Mouse (Mus musculus): ENCODE results near the gene Tcaf2. TPM values are rescaled to one million over a fixed set of nuclear protein-coding genes. Genes with fewer than 3 reads are reported as not detected.

Tcaf2 gene
- total RNA-seq, 1 experiment = 3.7 TPM

DNA sequence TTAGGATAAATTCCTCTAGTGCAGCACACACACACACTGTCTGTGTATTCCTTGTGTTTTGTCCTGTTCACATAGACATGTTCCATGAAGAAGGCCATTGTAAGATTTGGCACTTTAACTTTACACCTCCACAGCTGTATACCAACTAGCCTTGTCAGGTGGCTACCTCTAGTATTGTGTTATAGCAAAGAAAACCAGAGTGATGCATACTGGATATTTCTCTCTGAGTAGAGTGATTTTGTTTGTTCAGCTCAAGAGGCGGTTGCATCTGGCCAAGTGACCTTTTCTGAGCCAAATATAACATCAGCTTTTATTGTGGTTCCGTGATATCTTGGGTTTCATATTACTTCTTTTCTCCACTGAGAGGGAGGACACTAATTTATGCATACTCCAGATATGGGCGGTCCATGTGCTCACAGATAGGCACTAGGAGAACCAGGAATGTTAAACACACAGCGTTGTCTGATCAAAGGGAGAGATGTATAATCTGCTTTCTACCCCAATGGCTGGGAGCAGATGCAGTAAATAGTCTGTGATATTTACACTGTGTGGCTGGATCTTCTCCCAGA, 34.0 kb downstream of the Tcaf2 start:
- Histone ChIP-seq H3K4me1 (ENCODE audit: control insufficient read depth in 2 of 2, insufficient read depth in 2 of 2, low read length in 2 of 2, poor library complexity in 1 of 2) (no peaks in the 10 kb centered on the region), H3K27ac (ENCODE audit: insufficient read depth, low read depth, low read length, poor library complexity, severe bottlenecking) (no peak overlapping the region), H3K9me3 (ENCODE audit: control insufficient read depth, insufficient read depth, low read depth, low read length) (no peaks in the 10 kb centered on the region), H3K4me3 (ENCODE audit: insufficient read depth in 1 of 2, low read depth in 1 of 2, low read length in 2 of 2, poor library complexity in 1 of 2, severe bottlenecking in 1 of 2) (no peak overlapping the region), H3K9ac (ENCODE audit: insufficient read depth, low read depth, low read length, poor library complexity, severe bottlenecking) (no peak overlapping the region), H3K36me3 (ENCODE audit: control insufficient read depth, insufficient read depth, low read length, poor library complexity, severe bottlenecking) (no peaks in the 10 kb centered on the region)
- in situ Hi-C loops (cut with MboI; ENCODE audit: low sequenced_read_pairs in 2 of 2, unreplicated experiment in 2 of 2) = no loop called here
- no peak for TF ChIP-seq CHD2 (IDR thresholded peaks at IDR 0.05; ENCODE audit: low read depth, low read length)
- no peak for TF ChIP-seq HCFC1 (IDR thresholded peaks at IDR 0.05; ENCODE audit: borderline replicate concordance, insufficient read depth, low read length)
- no peak for TF ChIP-seq MAFK (IDR thresholded peaks at IDR 0.05; ENCODE audit: insufficient read depth, low read depth, low read length)
- TF ChIP-seq ZC3H11A (IDR thresholded peaks at IDR 0.05; ENCODE audit: borderline replicate concordance, low read depth, low read length) = no peak
- TF ChIP-seq ZNF384 (IDR thresholded peaks at IDR 0.05; ENCODE audit: low read depth, low read length) = no peak
- no peak for DNase-seq (ENCODE audit: low read depth, low spot score)

DNA sequence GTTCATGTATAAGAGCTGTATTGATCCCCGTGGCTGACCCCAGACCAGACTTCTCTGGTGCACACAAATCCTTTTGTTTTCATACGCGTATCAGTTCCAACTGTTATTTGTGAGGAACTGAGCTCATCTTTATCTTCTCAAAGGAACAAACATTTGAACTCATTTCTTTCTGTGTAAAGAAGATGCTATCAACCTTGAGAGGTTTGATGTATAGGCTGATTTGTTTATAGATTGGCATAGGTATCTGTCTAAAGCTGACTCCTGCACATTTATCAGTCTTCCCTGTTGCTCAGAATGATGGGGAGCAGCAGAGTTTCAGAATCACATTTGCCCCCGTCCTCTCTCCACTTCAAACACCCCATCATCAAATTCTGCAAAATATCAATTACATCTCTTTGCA, 47.5 kb downstream of the Tcaf2 start, which contains the start of gene Tcaf3:
Tcaf3 (minus strand) TSS at position 101 of the 400 bp plus-strand sequence.
- no peak within 1 kb of the TSS for H3K27ac ChIP-seq (ENCODE audit: insufficient read depth, low read depth, low read length, poor library complexity, severe bottlenecking)
- H3K4me1 ChIP-seq (ENCODE audit: control insufficient read depth in 2 of 2, insufficient read depth in 2 of 2, low read length in 2 of 2, poor library complexity in 1 of 2) = no peaks in the 10 kb centered on the region
- no peak within 1 kb of the TSS for H3K9ac ChIP-seq (ENCODE audit: insufficient read depth, low read depth, low read length, poor library complexity, severe bottlenecking)
- TF ChIP-seq HCFC1 (IDR thresholded peaks at IDR 0.05; ENCODE audit: borderline replicate concordance, insufficient read depth, low read length) = no peak
- no peak for TF ChIP-seq CHD2 (IDR thresholded peaks at IDR 0.05; ENCODE audit: low read depth, low read length)
- no peak for TF ChIP-seq ZC3H11A (IDR thresholded peaks at IDR 0.05; ENCODE audit: borderline replicate concordance, low read depth, low read length)
- TF ChIP-seq MAFK (IDR thresholded peaks at IDR 0.05; ENCODE audit: insufficient read depth, low read depth, low read length) = no peak
- no peaks in the 10 kb centered on the region for H3K9me3 ChIP-seq (ENCODE audit: control insufficient read depth, insufficient read depth, low read depth, low read length)
- no peak for DNase-seq (ENCODE audit: low read depth, low spot score)
- H3K36me3 ChIP-seq (ENCODE audit: control insufficient read depth, insufficient read depth, low read length, poor library complexity, severe bottlenecking) = no peaks in the 10 kb centered on the region
- in situ Hi-C loops (cut with MboI; ENCODE audit: low sequenced_read_pairs in 2 of 2, unreplicated experiment in 2 of 2) = no loop called here
- no peak within 1 kb of the TSS for H3K4me3 ChIP-seq (ENCODE audit: insufficient read depth in 1 of 2, low read depth in 1 of 2, low read length in 2 of 2, poor library complexity in 1 of 2, severe bottlenecking in 1 of 2)

DNA sequence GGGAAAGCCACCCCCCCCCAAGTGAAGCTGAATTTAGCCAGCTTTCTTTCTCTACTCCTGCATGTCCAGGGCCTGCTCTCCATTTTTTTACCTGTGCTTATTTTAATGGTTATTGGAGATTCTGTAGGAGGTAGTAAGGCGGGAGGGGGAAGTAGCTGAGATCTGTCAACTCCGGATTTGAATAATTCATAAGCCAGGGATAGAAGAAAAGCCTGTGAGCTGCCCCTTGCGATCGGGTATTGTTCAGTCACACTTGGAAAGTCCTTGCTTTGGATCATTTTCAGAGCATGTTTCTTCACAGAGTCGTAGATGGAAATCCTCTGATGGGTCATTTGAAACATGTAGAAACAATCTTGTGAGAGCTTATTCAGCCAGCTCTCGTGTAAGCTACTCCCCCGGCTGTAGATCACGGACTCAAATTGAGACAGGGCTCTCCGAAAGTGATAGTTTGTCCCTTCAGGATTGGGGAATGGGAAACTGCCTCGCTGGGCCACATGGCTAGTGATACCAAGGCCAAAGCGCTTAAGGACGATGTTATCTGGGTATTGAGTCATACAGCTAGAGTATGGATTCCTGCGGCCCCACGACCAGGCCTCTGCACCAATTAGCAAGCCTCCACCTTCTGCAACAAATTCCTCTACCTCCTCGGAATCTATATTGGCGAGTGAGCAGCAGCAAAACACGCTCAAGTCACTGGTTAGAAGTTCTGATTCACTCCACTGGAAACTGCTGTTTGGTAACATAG, 51.7 kb downstream of the Tcaf2 start:
- DNase-seq (ENCODE audit: low read depth, low spot score) = no peak
- Histone ChIP-seq H3K9me3 (ENCODE audit: control insufficient read depth, insufficient read depth, low read depth, low read length) (no peaks in the 10 kb centered on the region), H3K4me3 (ENCODE audit: insufficient read depth in 1 of 2, low read depth in 1 of 2, low read length in 2 of 2, poor library complexity in 1 of 2, severe bottlenecking in 1 of 2) (no peak overlapping the region), H3K4me1 (ENCODE audit: control insufficient read depth in 2 of 2, insufficient read depth in 2 of 2, low read length in 2 of 2, poor library complexity in 1 of 2) (no peaks in the 10 kb centered on the region), H3K27ac (ENCODE audit: insufficient read depth, low read depth, low read length, poor library complexity, severe bottlenecking) (no peak overlapping the region), H3K9ac (ENCODE audit: insufficient read depth, low read depth, low read length, poor library complexity, severe bottlenecking) (no peak overlapping the region), H3K36me3 (ENCODE audit: control insufficient read depth, insufficient read depth, low read length, poor library complexity, severe bottlenecking) (no peaks in the 10 kb centered on the region)
- TF ChIP-seq MAFK (IDR thresholded peaks at IDR 0.05; ENCODE audit: insufficient read depth, low read depth, low read length) (no peak), HCFC1 (IDR thresholded peaks at IDR 0.05; ENCODE audit: borderline replicate concordance, insufficient read depth, low read length) (no peak), CHD2 (IDR thresholded peaks at IDR 0.05; ENCODE audit: low read depth, low read length) (no peak), ZNF384 (IDR thresholded peaks at IDR 0.05; ENCODE audit: low read depth, low read length) (no peak), ZC3H11A (IDR thresholded peaks at IDR 0.05; ENCODE audit: borderline replicate concordance, low read depth, low read length) (no peak)
- in situ Hi-C loops (cut with MboI; ENCODE audit: low sequenced_read_pairs in 2 of 2, unreplicated experiment in 2 of 2) = no loop called here

DNA sequence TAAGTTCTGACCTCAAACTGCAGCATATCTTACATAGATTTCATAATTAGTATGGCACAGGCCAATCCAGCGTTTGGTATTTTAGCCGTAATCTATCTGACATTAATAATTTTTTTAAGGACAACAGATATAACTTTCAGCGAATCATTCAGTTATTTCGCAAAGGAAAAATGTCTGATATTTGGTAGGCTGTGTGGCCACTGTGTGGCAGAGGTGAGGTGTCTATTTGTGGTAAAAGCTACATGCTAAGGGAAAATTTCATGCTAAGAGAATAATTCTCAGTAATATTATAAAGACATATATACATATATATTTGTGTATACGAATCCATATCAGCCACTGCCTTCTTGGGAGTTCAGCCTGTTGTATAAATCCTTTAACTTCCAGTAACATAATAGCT, 58.5 kb downstream of the Tcaf2 start:
- Histone ChIP-seq H3K4me1 (ENCODE audit: control insufficient read depth in 2 of 2, insufficient read depth in 2 of 2, low read length in 2 of 2, poor library complexity in 1 of 2) (no peaks in the 10 kb centered on the region), H3K9me3 (ENCODE audit: control insufficient read depth, insufficient read depth, low read depth, low read length) (no peaks in the 10 kb centered on the region), H3K27ac (ENCODE audit: insufficient read depth, low read depth, low read length, poor library complexity, severe bottlenecking) (no peak overlapping the region), H3K4me3 (ENCODE audit: insufficient read depth in 1 of 2, low read depth in 1 of 2, low read length in 2 of 2, poor library complexity in 1 of 2, severe bottlenecking in 1 of 2) (no peak overlapping the region), H3K36me3 (ENCODE audit: control insufficient read depth, insufficient read depth, low read length, poor library complexity, severe bottlenecking) (no peaks in the 10 kb centered on the region), H3K9ac (ENCODE audit: insufficient read depth, low read depth, low read length, poor library complexity, severe bottlenecking) (no peak overlapping the region)
- DNase-seq (ENCODE audit: low read depth, low spot score) = no peak
- TF ChIP-seq HCFC1 (IDR thresholded peaks at IDR 0.05; ENCODE audit: borderline replicate concordance, insufficient read depth, low read length) (no peak), CHD2 (IDR thresholded peaks at IDR 0.05; ENCODE audit: low read depth, low read length) (no peak), MAFK (IDR thresholded peaks at IDR 0.05; ENCODE audit: insufficient read depth, low read depth, low read length) (no peak), ZC3H11A (IDR thresholded peaks at IDR 0.05; ENCODE audit: borderline replicate concordance, low read depth, low read length) (no peak), ZNF384 (IDR thresholded peaks at IDR 0.05; ENCODE audit: low read depth, low read length) (no peak)
- in situ Hi-C loops (cut with MboI; ENCODE audit: low sequenced_read_pairs in 2 of 2, unreplicated experiment in 2 of 2) = loop anchor here in 1 of 2 experiments (10.0 kb wide), 1 partner anchor 352 kb away; no protein-coding TSS in a partner anchor

Measured in ES-E14 (cell line).